Mouse (Mus musculus): ENCODE measurements around the gene Cplx2. TPM values are rescaled to one million over a fixed set of nuclear protein-coding genes. Genes with fewer than 3 reads are reported as not detected.

The Cplx2 gene
- polyA plus RNA-seq (2015; fragmentation: Nextera tagmentation; extraction: Ambion mirVana): 5.4 and 5.6 TPM in 2 replicates

DNA sequence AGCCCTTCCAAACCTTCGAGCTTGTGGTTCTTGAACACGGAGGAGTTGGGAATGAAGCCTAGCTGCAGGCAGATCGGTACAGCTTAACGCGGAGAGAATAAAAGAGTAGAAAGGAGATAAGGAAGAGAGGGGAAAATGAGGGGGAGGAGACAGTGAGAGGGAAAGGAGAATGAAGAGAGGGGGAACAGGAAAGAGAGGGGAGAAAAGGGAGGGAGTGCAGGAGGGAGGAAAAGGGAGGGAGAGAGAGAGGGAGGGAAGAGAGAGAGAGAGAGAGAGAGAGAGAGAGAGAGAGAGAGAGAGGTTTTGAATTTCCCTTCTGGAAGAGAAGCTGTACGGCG lies at the start of gene Cplx2:
TSS of gene Cplx2 (plus strand) at position 301 of the 338 bp plus-strand sequence.
- Histone ChIP-seq H3K36me3 (no peaks in the 10 kb centered on the region), H3K4me2 (peak within 1 kb of the TSS; percentile 72), H3K27me3 (peaks cover 27% of the 10 kb centered on the region), H3K9me3 (no peaks in the 10 kb centered on the region), H3K4me3 (peak within 1 kb of the TSS; percentile 36), H3K27ac (no peak within 1 kb of the TSS), H3K4me1 (peaks cover 33% of the 10 kb centered on the region), H3K9ac (no peak within 1 kb of the TSS)
- WGBS: 2% methylated on average over 7 of the region's 7 CpGs
- ATAC-seq (ENCODE audit: borderline replicate concordance, extremely low read depth, low FRiP score, low TSS enrichment): no peak

GRCm38 (mm10) chr13:54322396-54323306 lies 48.5 kb upstream of the Cplx2 start:
- ATAC-seq (ENCODE audit: borderline replicate concordance, extremely low read depth, low FRiP score, low TSS enrichment): no peak
- Histone ChIP-seq H3K4me1 (no peaks in the 10 kb centered on the region), H3K27ac (no peak overlapping the region), H3K9ac (no peak overlapping the region), H3K4me2 (no peak overlapping the region), H3K27me3 (no peaks in the 10 kb centered on the region), H3K4me3 (no peak overlapping the region), H3K36me3 (0 out of 2 replicates have a peak, but pooled peaks cover 3% of the 10 kb centered on the region), H3K9me3 (no peaks in the 10 kb centered on the region)
- 39% methylated on average over 19 of the region's 19 CpGs for WGBS

DNA sequence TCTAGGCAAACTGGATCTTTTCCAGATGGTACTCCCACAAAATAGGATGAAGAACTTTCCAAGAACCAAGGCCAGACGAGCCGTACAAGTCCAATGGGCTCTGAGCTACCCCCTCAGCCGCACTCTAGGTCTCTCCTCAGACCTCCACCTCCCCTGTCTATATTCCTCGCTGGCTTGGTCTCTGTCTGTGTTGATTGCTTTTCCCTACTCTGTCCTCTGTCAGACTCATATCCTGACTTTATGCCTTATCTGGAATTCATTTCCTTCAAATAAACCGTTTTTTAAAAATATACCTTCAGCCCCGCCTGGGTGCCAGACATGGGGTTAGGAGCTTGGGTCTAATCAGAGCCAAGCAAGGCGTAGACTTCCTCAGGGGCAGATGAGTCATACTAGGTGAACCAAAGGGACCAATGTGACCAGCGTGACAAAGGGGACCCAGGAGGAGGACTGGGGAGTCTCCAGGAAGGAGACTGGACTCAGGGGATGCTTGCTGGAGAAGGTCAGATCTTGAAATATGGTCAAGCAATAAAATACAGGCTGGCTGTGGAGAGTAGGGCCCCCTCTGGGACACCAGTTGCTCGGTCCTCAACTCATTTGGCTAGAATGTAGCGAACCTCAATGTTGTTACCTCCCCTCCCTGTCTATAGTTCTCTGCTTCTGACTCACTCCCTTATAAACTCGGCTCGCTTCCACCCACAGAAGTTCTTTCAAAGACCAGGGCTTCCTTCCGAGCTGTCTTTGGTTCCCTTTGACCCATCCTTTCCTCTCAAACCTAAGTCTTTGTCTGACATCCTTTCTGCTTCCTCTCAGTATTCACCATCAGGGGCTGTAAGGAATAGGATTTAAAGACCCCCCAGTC lies 47.6 kb upstream of the Cplx2 start:
- ATAC-seq (ENCODE audit: borderline replicate concordance, extremely low read depth, low FRiP score, low TSS enrichment): no peak
- Histone ChIP-seq H3K27me3 (no peaks in the 10 kb centered on the region), H3K4me2 (no peak overlapping the region), H3K36me3 (0 out of 2 replicates have a peak, but pooled peaks cover 3% of the 10 kb centered on the region), H3K4me1 (no peaks in the 10 kb centered on the region), H3K4me3 (no peak overlapping the region), H3K9ac (no peak overlapping the region), H3K27ac (no peak overlapping the region), H3K9me3 (no peaks in the 10 kb centered on the region)
- WGBS: 64% methylated on average over 13 of the region's 13 CpGs

DNA sequence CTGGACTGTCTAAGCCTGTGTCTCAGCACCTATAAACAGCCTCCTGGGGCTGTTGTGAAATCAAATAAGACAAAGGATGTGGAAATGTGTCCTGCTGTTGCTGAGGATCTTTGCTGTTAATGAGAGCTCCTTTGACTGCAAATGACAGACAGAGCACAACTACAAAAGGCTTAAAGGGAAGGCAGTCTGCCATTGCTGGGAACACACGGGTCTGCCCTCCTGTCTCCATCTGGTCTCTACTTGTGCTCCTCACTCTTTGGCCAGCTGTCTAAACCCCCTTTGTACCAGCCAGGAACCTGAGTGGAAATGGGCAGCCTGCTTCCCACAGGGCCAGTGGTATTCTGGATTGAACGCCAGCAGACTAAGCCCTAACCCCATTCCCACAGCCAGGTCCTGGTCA lies 47.0 kb upstream of the Cplx2 start:
- Histone ChIP-seq H3K9me3 (no peaks in the 10 kb centered on the region), H3K27ac (no peak overlapping the region), H3K4me3 (no peak overlapping the region), H3K4me1 (no peaks in the 10 kb centered on the region), H3K27me3 (no peaks in the 10 kb centered on the region), H3K4me2 (no peak overlapping the region), H3K36me3 (0 out of 2 replicates have a peak, but pooled peaks cover 3% of the 10 kb centered on the region), H3K9ac (no peak overlapping the region)
- 75% methylated on average over 2 of the region's 2 CpGs for WGBS
- ATAC-seq (ENCODE audit: borderline replicate concordance, extremely low read depth, low FRiP score, low TSS enrichment): no peak

DNA sequence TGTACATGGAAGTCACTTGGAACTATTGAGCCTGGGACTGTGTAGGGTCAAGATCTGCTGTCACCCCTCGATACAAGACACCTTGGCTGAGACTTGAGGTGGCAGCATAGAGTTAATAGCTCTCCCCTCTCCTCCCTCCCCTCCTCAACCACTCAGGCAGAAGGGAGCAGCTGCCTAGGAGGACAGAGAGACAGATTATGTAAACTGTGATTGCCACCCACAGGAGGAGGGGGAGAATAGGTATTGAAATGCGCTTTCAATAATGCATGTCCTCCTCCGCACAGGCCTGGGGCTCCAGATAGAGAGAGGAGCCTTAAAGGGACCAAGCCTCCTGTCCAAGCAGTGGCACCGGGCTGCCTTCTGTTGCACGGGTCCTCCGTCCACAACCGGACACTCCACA lies 45.3 kb upstream of the Cplx2 start:
- Histone ChIP-seq H3K4me2 (no peak overlapping the region), H3K36me3 (0 out of 2 replicates have a peak, but pooled peaks cover 3% of the 10 kb centered on the region), H3K27ac (no peak overlapping the region), H3K27me3 (no peaks in the 10 kb centered on the region), H3K4me1 (0 out of 2 replicates have a peak, but pooled peaks cover 4% of the 10 kb centered on the region), H3K9me3 (no peaks in the 10 kb centered on the region), H3K4me3 (no peak overlapping the region), H3K9ac (no peak overlapping the region)
- no peak for ATAC-seq (ENCODE audit: borderline replicate concordance, extremely low read depth, low FRiP score, low TSS enrichment)
- WGBS: 47% methylated on average over 7 of the region's 7 CpGs

GRCm38 (mm10) chr13:54326686-54327447 lies 44.3 kb upstream of the Cplx2 start:
- H3K4me3 ChIP-seq: no peak overlapping the region
- peaks cover 11% of the 10 kb centered on the region; the same call in 1 of the 2 replicates for H3K4me1 ChIP-seq
- H3K9me3 ChIP-seq: no peaks in the 10 kb centered on the region
- H3K27ac ChIP-seq: no peak overlapping the region
- H3K36me3 ChIP-seq: no peaks in the 10 kb centered on the region
- no peak for ATAC-seq (ENCODE audit: borderline replicate concordance, extremely low read depth, low FRiP score, low TSS enrichment)
- no peaks in the 10 kb centered on the region for H3K27me3 ChIP-seq
- WGBS: 83% methylated on average over 6 of the region's 6 CpGs
- no peak overlapping the region for H3K9ac ChIP-seq
- H3K4me2 ChIP-seq: no peak overlapping the region

DNA sequence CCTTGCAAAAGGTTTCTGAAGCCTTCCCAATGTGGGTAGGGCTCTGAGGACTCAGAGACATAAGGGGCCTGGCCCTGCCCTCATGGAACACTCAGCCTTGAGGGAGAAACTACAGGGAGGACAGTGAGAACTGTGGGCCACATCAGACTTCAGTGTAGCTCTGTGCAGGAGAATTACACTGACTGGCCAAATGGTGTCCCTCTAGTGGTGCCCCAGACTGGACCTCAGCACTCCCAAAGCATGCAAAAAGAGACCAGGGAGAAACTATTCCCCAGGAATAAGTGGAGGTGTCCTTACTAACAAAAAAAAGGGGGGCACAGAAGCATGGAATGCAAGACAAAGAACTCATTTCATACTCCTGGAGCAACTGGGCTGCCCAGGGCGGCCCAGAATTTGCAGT lies 43.1 kb upstream of the Cplx2 start:
- WGBS: 93% methylated on average over 1 of the region's 1 CpGs
- H3K36me3 ChIP-seq: no peaks in the 10 kb centered on the region

GRCm38 (mm10) chr13:54328954-54329490 lies 42.1 kb upstream of the Cplx2 start:
- H3K36me3 ChIP-seq: no peaks in the 10 kb centered on the region
- no peaks in the 10 kb centered on the region for H3K27me3 ChIP-seq
- H3K9ac ChIP-seq: no peak overlapping the region
- no peak overlapping the region for H3K4me2 ChIP-seq
- H3K9me3 ChIP-seq: no peaks in the 10 kb centered on the region
- no peak overlapping the region for H3K4me3 ChIP-seq
- H3K4me1 ChIP-seq: peaks cover 23% of the 10 kb centered on the region
- ATAC-seq (ENCODE audit: borderline replicate concordance, extremely low read depth, low FRiP score, low TSS enrichment): no peak
- 44% methylated on average over 8 of the region's 8 CpGs for WGBS
- H3K27ac ChIP-seq: no peak overlapping the region

More for the DNA sequence above, 43.1 kb upstream of the Cplx2 start:
- no peak for ATAC-seq (ENCODE audit: borderline replicate concordance, extremely low read depth, low FRiP score, low TSS enrichment)
- Histone ChIP-seq H3K9me3 (no peaks in the 10 kb centered on the region), H3K27ac (no peak overlapping the region), H3K27me3 (no peaks in the 10 kb centered on the region), H3K4me1 (peaks cover 20% of the 10 kb centered on the region), H3K9ac (no peak overlapping the region), H3K4me2 (no peak overlapping the region), H3K4me3 (no peak overlapping the region)

DNA sequence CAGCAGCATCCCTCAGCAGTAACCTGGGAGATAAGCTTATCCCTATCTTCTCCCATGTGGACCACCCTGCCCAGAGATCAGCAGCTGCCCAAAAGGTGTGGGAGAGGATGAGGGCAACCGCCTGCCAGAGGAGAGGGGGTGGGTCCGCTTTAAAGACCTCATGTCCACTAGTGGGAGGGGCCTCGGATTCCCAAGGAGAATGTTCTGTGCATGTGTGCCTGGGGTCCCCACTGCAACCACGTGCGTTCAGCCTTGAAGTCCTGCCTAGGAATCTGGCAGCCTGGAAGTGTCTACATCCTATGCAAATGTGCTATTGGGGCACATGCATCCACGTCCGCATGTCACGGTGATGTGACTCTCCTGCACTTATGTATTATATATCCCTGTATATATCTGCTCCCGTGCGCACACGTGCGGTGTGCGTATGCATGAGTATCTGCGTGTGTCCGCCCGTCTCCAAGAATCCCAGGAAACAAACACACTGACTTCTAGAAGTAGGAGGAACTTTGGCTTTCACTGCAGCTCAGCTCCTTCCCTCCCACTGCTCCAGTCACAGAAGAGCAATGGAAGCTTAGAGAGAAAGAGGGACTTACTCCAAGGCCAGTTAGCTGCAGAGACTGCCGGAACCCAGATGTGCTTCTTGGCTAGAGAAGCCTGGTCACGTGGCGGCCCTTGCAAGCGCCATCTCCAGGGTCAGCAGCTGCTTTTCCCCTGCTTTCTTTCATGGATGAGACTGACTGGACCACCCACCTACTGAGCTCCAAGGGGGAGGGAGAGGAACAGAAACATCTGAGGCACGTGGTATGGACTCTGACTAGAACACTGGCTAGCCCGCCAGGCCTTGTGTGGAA lies 39.1 kb upstream of the Cplx2 start:
- H3K36me3 ChIP-seq: no peaks in the 10 kb centered on the region
- peak overlapping the region; percentile 32; the same call in 1 of the 2 replicates for H3K4me2 ChIP-seq
- no peaks in the 10 kb centered on the region for H3K9me3 ChIP-seq
- peak; percentile 92 for ATAC-seq (ENCODE audit: borderline replicate concordance, extremely low read depth, low FRiP score, low TSS enrichment)
- peaks cover 23% of the 10 kb centered on the region for H3K4me1 ChIP-seq
- no peaks in the 10 kb centered on the region for H3K27me3 ChIP-seq
- H3K9ac ChIP-seq: no peak overlapping the region
- WGBS: 37% methylated on average over 22 of the region's 22 CpGs
- no peak overlapping the region for H3K4me3 ChIP-seq
- H3K27ac ChIP-seq: peak overlapping the region; percentile 89

DNA sequence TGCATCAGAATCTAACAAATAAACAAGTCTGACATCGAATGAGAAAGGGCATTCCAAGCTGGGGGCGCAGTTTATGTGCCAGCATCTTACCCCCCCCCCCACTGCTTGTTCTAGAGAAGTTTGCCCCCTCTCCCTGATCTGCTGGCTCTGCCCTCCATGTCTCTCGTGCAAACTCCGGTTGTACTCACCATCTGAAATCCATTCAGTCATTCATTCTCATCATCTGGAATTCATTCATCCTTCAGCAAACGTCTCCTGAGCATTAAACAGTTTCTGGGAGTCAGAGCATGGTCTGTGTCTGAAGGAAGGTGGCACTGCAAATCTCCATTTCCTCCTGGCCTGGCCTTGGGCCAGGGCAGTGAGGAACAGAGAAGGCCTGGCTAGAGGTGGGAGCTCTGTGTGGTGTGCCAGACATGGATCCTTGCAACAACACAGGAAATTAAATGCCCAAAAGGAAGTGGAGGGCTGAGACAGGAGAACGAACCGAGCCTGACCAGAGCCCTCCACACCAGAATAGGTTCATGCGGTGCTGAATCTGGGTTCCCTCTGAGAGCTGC lies 38.1 kb upstream of the Cplx2 start:
- Histone ChIP-seq H3K4me3 (no peak overlapping the region), H3K9me3 (no peaks in the 10 kb centered on the region), H3K27me3 (no peaks in the 10 kb centered on the region), H3K36me3 (no peaks in the 10 kb centered on the region), H3K4me1 (peaks cover 23% of the 10 kb centered on the region), H3K27ac (peak overlapping the region; percentile 89), H3K4me2 (no peak overlapping the region), H3K9ac (no peak overlapping the region)
- 68% methylated on average over 8 of the region's 8 CpGs for WGBS
- ATAC-seq (ENCODE audit: borderline replicate concordance, extremely low read depth, low FRiP score, low TSS enrichment): no peak
